Comparison of ENCODE assay signal across 26 mouse cellular contexts in genomic region chr4:105268202-105268730, GRCm38 (mm10).
DNase-seq lines count a peak whose midpoint lies in the region; ATAC-seq and TF ChIP-seq lines count a peak whose summit lies in the region.
"Had no signal": no experiment of that assay in that cellular context is flagged by ENCODE, and none has a peak within 500 bp of the region (broad histone marks: within the 10 kb centered on the region; RNA-seq: fewer than 3 reads in every experiment).

No protein-coding gene starts in this region.

- peak in 1 of 2 experiments; percentile 46; a peak in 2 of 4 replicates for TF ChIP-seq EP300 in MEL (IDR thresholded peaks at IDR 0.05; ENCODE audit: low read depth in 1 of 2, low read length in 2 of 2)

- 53% methylated on average over 6 of the region's 6 CpGs for WGBS in intestine, embryonic 16.5 days
- 23% methylated on average over 6 of the region's 6 CpGs for WGBS in small intestine, adult 2 months

- DNase-seq in MEL (ENCODE audit: low read depth, low spot score) = peak; percentile 57
- no peak for DNase-seq in natural killer cell, adult 2 months (ENCODE audit: low spot score in 2 of 2)
- DNase-seq in urinary bladder, adult 2 months (ENCODE audit: low spot score) = no peak
- DNase-seq: adrenal gland, adult 8-10 months; adrenal gland, postnatal 25 days; cerebellum, adult 18-20 months; cerebellum, adult 9-10 months; cerebellum, postnatal 14 days; gastrocnemius, postnatal 25 days; heart, adult 2 months; heart, postnatal 14 days; heart, postnatal 4 days had no signal

- H3K27ac ChIP-seq in MEL (ENCODE audit: control insufficient read depth, low read depth, low read length) = peak overlapping the region; percentile 41; the same call in 1 of the 2 replicates
- H3K27ac ChIP-seq in intestine, embryonic 16.5 days (ENCODE audit: low read length) = no peak overlapping the region
- peak overlapping the region; percentile 42; the same call in 1 of the 2 replicates for H3K27ac ChIP-seq in small intestine, adult 2 months (ENCODE audit: insufficient read depth, low read depth, low read length)
- H3K27ac ChIP-seq: embryonic facial prominence, embryonic 13.5 days; forebrain, embryonic 12.5 days; forebrain, embryonic 15.5 days; heart, adult 2 months; heart, embryonic 10.5 days; heart, embryonic 13.5 days; hindbrain, embryonic 14.5 days; hindbrain, postnatal 0 days had no signal

- H3K4me1 ChIP-seq in MEL (ENCODE audit: control insufficient read depth in 1 of 2, insufficient read depth in 2 of 2, low read length in 2 of 2) = no peaks in the 10 kb centered on the region; a peak in 1 of 4 replicates
- H3K4me1 ChIP-seq in intestine, embryonic 16.5 days (ENCODE audit: control insufficient read depth, insufficient read depth, low read length) = no peaks in the 10 kb centered on the region
- H3K4me1 ChIP-seq in small intestine, adult 2 months (ENCODE audit: control insufficient read depth, insufficient read depth, insufficient read length, low read length) = peaks cover 7% of the 10 kb centered on the region; the same call in 1 of the 2 replicates
- H3K4me1 ChIP-seq: forebrain, embryonic 12.5 days; forebrain, embryonic 15.5 days; heart, embryonic 10.5 days; heart, embryonic 13.5 days had no signal

- no peak overlapping the region for H3K9ac ChIP-seq in MEL (ENCODE audit: control insufficient read depth, low read depth, low read length, poor library complexity, severe bottlenecking)
- no peak overlapping the region for H3K9ac ChIP-seq in intestine, embryonic 16.5 days (ENCODE audit: low read depth, low read length)
- H3K9ac ChIP-seq: embryonic facial prominence, embryonic 13.5 days; forebrain, embryonic 12.5 days; forebrain, embryonic 15.5 days; heart, embryonic 13.5 days; hindbrain, embryonic 14.5 days had no signal

- H3K27me3 ChIP-seq in MEL (ENCODE audit: control insufficient read depth in 1 of 2, insufficient read depth in 2 of 2, low read length in 2 of 2) = no peaks in the 10 kb centered on the region
- H3K27me3 ChIP-seq in intestine, embryonic 16.5 days (replicated peaks; ENCODE audit: control insufficient read depth, insufficient read depth, low read length) = no peaks in the 10 kb centered on the region
- no peaks in the 10 kb centered on the region for H3K27me3 ChIP-seq in small intestine, adult 2 months (ENCODE audit: control insufficient read depth, insufficient read depth, low read length)
- H3K27me3 ChIP-seq: embryonic facial prominence, embryonic 13.5 days; forebrain, embryonic 15.5 days; heart, embryonic 13.5 days had no signal

- TF ChIP-seq CTCF in MEL (IDR thresholded peaks at IDR 0.05 in 2 of 3, conservative IDR thresholded peaks at IDR 0.05 in 1 of 3; ENCODE audit: control insufficient read depth in 1 of 3, insufficient read depth in 1 of 3, low read depth in 2 of 3, low read length in 3 of 3, poor library complexity in 1 of 3, severe bottlenecking in 1 of 3) = no peak
- no peak for TF ChIP-seq CTCF in small intestine, adult 2 months (IDR thresholded peaks at IDR 0.05; ENCODE audit: extremely low read depth, insufficient read length, insufficient replicate concordance, low read depth, low read length)

- H3K4me2 ChIP-seq in intestine, embryonic 16.5 days (ENCODE audit: low read depth, low read length) = no peak overlapping the region
- H3K4me2 ChIP-seq: embryonic facial prominence, embryonic 13.5 days; forebrain, embryonic 12.5 days; forebrain, embryonic 15.5 days; heart, embryonic 13.5 days; hindbrain, embryonic 14.5 days had no signal

- H3K79me2 ChIP-seq in MEL (ENCODE audit: control insufficient read depth, insufficient read depth, low read length, poor library complexity) = no peaks in the 10 kb centered on the region

- ATAC-seq in intestine, embryonic 16.5 days = peak; percentile 88
- no peak for ATAC-seq in megakaryocyte, adult 5-6 weeks (ENCODE audit: poor library complexity, severe bottlenecking)
- ATAC-seq: activated CD4-positive, CD25-positive, alpha-beta regulatory T cell, adult 4 months; CD4-positive, CD25-positive, alpha-beta regulatory T cell, adult 4 months; forebrain, embryonic 15.5 days; hindbrain, postnatal 0 days; inflammation-experienced regulatory T-cells, adult 6 months had no signal

- no peak overlapping the region for H3K4me3 ChIP-seq in MEL (ENCODE audit: control insufficient read depth in 1 of 2, insufficient read depth in 1 of 2, low read depth in 2 of 2, low read length in 2 of 2)
- no peak overlapping the region for H3K4me3 ChIP-seq in intestine, embryonic 16.5 days (ENCODE audit: low read length)
- H3K4me3 ChIP-seq in small intestine, adult 2 months (ENCODE audit: low read depth, low read length) = no peak overlapping the region
- H3K4me3 ChIP-seq: embryonic facial prominence, embryonic 13.5 days; erythroblast, embryonic 14.5 days; forebrain, embryonic 12.5 days; forebrain, embryonic 15.5 days; heart, adult 2 months; heart, embryonic 10.5 days; heart, embryonic 13.5 days had no signal

- no peaks in the 10 kb centered on the region for H3K36me3 ChIP-seq in MEL (ENCODE audit: control insufficient read depth in 1 of 2, insufficient read depth in 2 of 2, low read length in 2 of 2)
- H3K36me3 ChIP-seq in intestine, embryonic 16.5 days (ENCODE audit: control insufficient read depth, insufficient read depth, low read length) = no peaks in the 10 kb centered on the region
- no peaks in the 10 kb centered on the region for H3K36me3 ChIP-seq in small intestine, adult 2 months (ENCODE audit: control insufficient read depth, insufficient read depth, low read length)
- H3K36me3 ChIP-seq: embryonic facial prominence, embryonic 13.5 days; forebrain, embryonic 12.5 days; forebrain, embryonic 15.5 days; heart, embryonic 10.5 days; heart, embryonic 13.5 days had no signal

- no peaks in the 10 kb centered on the region for H3K9me3 ChIP-seq in MEL (replicated peaks; ENCODE audit: insufficient read depth, low read length)
- H3K9me3 ChIP-seq in intestine, embryonic 16.5 days (ENCODE audit: control insufficient read depth, low read length) = no peaks in the 10 kb centered on the region
- H3K9me3 ChIP-seq: embryonic facial prominence, embryonic 13.5 days; forebrain, embryonic 12.5 days; forebrain, embryonic 15.5 days; heart, embryonic 10.5 days; heart, embryonic 13.5 days had no signal

- TF ChIP-seq RAD21 in MEL (IDR thresholded peaks at IDR 0.05; ENCODE audit: low read depth, low read length) = no peak

- no peak for TF ChIP-seq POLR2A in MEL (IDR thresholded peaks at IDR 0.05; ENCODE audit: control insufficient read depth in 1 of 2, insufficient read depth in 1 of 2, low read depth in 1 of 2, low read length in 2 of 2, poor library complexity in 1 of 2)
- no peak for TF ChIP-seq POLR2A in small intestine, adult 2 months (IDR thresholded peaks at IDR 0.05; ENCODE audit: low read depth, low read length)

TF ChIP-seq in MEL, 35 proteins besides CTCF, POLR2A, EP300 and RAD21:
- TF ChIP-seq MYB (IDR thresholded peaks at IDR 0.05; ENCODE audit: low read depth, low read length) = no peak
- TF ChIP-seq NRF1 (IDR thresholded peaks at IDR 0.05; ENCODE audit: insufficient read depth, low read depth, low read length, poor library complexity, severe bottlenecking) = no peak
- TF ChIP-seq MXI1 (IDR thresholded peaks at IDR 0.05; ENCODE audit: low read depth, low read length) = no peak
- no peak for TF ChIP-seq NELFE (IDR thresholded peaks at IDR 0.05; ENCODE audit: low read depth, low read length)
- no peak for TF ChIP-seq E2F4 (IDR thresholded peaks at IDR 0.05; ENCODE audit: borderline replicate concordance, low read depth, low read length)
- peak; percentile 83 for TF ChIP-seq ETS1 (IDR thresholded peaks at IDR 0.05; ENCODE audit: low read depth, low read length)
- TF ChIP-seq MAX (IDR thresholded peaks at IDR 0.05; ENCODE audit: low read length) = no peak
- no peak for TF ChIP-seq USF1 (IDR thresholded peaks at IDR 0.05; ENCODE audit: low read depth, low read length)
- TF ChIP-seq KAT2A (conservative IDR thresholded peaks at IDR 0.05; ENCODE audit: low read depth, low read length) = no peak
- 0 out of 2 replicates have a peak, but pooled peaks have one; percentile 34 for TF ChIP-seq SIN3A (IDR thresholded peaks at IDR 0.05; ENCODE audit: low read length)
- TF ChIP-seq ZNF384 (IDR thresholded peaks at IDR 0.05; ENCODE audit: low read depth, low read length) = peak; percentile 48
- no peak for TF ChIP-seq USF2 (IDR thresholded peaks at IDR 0.05; ENCODE audit: borderline replicate concordance in 1 of 2, insufficient read depth in 1 of 2, low read depth in 1 of 2, low read length in 2 of 2)
- no peak for TF ChIP-seq GATA1 (IDR thresholded peaks at IDR 0.05; ENCODE audit: low read depth, low read length)
- no peak for TF ChIP-seq CHD2 (IDR thresholded peaks at IDR 0.05; ENCODE audit: low read length)
- TF ChIP-seq ELF1 (IDR thresholded peaks at IDR 0.05; ENCODE audit: low read depth, low read length) = no peak
- no peak for TF ChIP-seq HCFC1 (IDR thresholded peaks at IDR 0.05; ENCODE audit: low read depth, low read length)
